ENCODE assay signal across 24 mouse cellular contexts in the genomic region with DNA sequence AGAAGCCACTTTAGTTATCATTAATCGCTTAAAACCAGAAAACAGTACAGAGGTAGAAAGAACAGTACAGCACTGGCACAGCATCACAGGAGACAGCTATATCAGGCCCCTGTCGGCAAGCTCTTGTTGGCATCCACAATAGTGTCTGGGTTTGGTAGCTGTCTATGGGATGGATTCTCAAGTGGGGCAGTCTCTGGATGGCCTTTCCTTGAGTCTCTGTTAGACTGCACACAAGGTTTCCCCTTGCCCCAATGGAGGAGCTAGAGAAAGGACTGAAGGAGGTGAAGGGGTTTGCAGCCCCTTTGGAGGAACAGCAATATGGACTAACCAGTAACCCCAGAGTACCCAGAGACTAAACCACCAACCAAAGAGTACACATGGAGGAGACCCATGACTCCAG. TPM values are rescaled to one million over a fixed set of nuclear protein-coding genes. Genes with fewer than 3 reads are reported as not detected.
DNase-seq lines count a peak whose midpoint lies in the region; ATAC-seq and TF ChIP-seq lines count a peak whose summit lies in the region.
"Had no signal": no experiment of that assay in that cellular context is flagged by ENCODE, and none has a peak within 500 bp of the region (broad histone marks: within the 10 kb centered on the region; RNA-seq: fewer than 3 reads in every experiment).

No protein-coding gene starts in this region.

- no peak for ATAC-seq in heart, postnatal 0 days (ENCODE audit: insufficient read depth, low read depth)
- ATAC-seq in heart, embryonic 12.5 days (ENCODE audit: insufficient number of reproducible peaks, low FRiP score): no peak
- 0 out of 2 replicates have a peak, but pooled peaks have one; percentile 3 for ATAC-seq in lung, postnatal 0 days
- ATAC-seq: forebrain, embryonic 16.5 days; intestine, postnatal 0 days had no signal

- H3K9ac ChIP-seq in heart, postnatal 0 days (replicated peaks; ENCODE audit: low read depth, low read length): no peak overlapping the region
- H3K9ac ChIP-seq in heart, embryonic 12.5 days: no peak overlapping the region
- no peak overlapping the region for H3K9ac ChIP-seq in lung, postnatal 0 days (replicated peaks; ENCODE audit: low read depth)
- H3K9ac ChIP-seq: hindbrain, embryonic 13.5 days; liver, embryonic 13.5 days; lung, embryonic 15.5 days; midbrain, embryonic 12.5 days had no signal

- no peaks in the 10 kb centered on the region for H3K4me1 ChIP-seq in heart, postnatal 0 days (ENCODE audit: control insufficient read depth, insufficient read depth)
- H3K4me1 ChIP-seq in heart, embryonic 12.5 days (replicated peaks): no peaks in the 10 kb centered on the region
- H3K4me1 ChIP-seq in lung, postnatal 0 days (ENCODE audit: insufficient read depth, low read depth, low read length): no peaks in the 10 kb centered on the region
- H3K4me1 ChIP-seq: hindbrain, embryonic 13.5 days; liver, embryonic 13.5 days; lung, embryonic 15.5 days; midbrain, embryonic 12.5 days had no signal

- TF ChIP-seq EP300 in heart, postnatal 0 days (IDR thresholded peaks at IDR 0.05; ENCODE audit: low read depth): no peak
- no peak for TF ChIP-seq EP300 in lung, postnatal 0 days (IDR thresholded peaks at IDR 0.05)

- no peak overlapping the region for H3K4me2 ChIP-seq in heart, postnatal 0 days (ENCODE audit: low read depth, low read length)
- H3K4me2 ChIP-seq in heart, embryonic 12.5 days: no peak overlapping the region
- no peak overlapping the region for H3K4me2 ChIP-seq in lung, postnatal 0 days (replicated peaks; ENCODE audit: low read depth, low read length)
- H3K4me2 ChIP-seq: hindbrain, embryonic 13.5 days; liver, embryonic 13.5 days; lung, embryonic 15.5 days; midbrain, embryonic 12.5 days had no signal

- intact Hi-C loops in gastrocnemius, adult 2 months (cut with DNase I): no loop called here

- WGBS in heart, postnatal 0 days: 47% methylated on average over 2 of the region's 2 CpGs
- WGBS in heart, embryonic 12.5 days: 45% methylated on average over 2 of the region's 2 CpGs
- WGBS in lung, postnatal 0 days: 51% methylated on average over 2 of the region's 2 CpGs

- peak; percentile 4 for DNase-seq in heart, postnatal 0 days (ENCODE audit: low spot score)
- DNase-seq in lung, postnatal 0 days (ENCODE audit: low spot score): no peak
- no peak for DNase-seq in lung, postnatal 10 days
- peak; percentile 10 for DNase-seq in MN1 (ENCODE audit: low spot score)
- peak; percentile 7 for DNase-seq in splenic B cell, adult 2 months (ENCODE audit: low read depth, low spot score)
- DNase-seq in gastrocnemius, adult 2 months: no peak
- no peak for DNase-seq in layer of hippocampus, adult 2 months (ENCODE audit: low spot score in 2 of 2)
- DNase-seq: adrenal gland, postnatal 25 days; cerebellum, adult 11 months; cerebellum, postnatal 10 days; heart, postnatal 10 days; layer of hippocampus, postnatal 36 days; liver, embryonic 13.5 days; thymus, postnatal 14 days had no signal

- no peak overlapping the region for H3K27ac ChIP-seq in heart, postnatal 0 days (ENCODE audit: low read depth)
- H3K27ac ChIP-seq in heart, embryonic 12.5 days (ENCODE audit: poor library complexity, severe bottlenecking): no peak overlapping the region
- no peak overlapping the region for H3K27ac ChIP-seq in lung, postnatal 0 days (ENCODE audit: low read length)
- H3K27ac ChIP-seq in gastrocnemius, adult 2 months: no peak overlapping the region
- no peak overlapping the region for H3K27ac ChIP-seq in layer of hippocampus, adult 2 months
- H3K27ac ChIP-seq: hindbrain, embryonic 13.5 days; liver, embryonic 13.5 days; lung, embryonic 15.5 days; midbrain, embryonic 12.5 days had no signal

- H3K27me3 ChIP-seq in heart, postnatal 0 days (ENCODE audit: control insufficient read depth, insufficient read depth, low read length): no peaks in the 10 kb centered on the region
- H3K27me3 ChIP-seq in heart, embryonic 12.5 days (replicated peaks): no peaks in the 10 kb centered on the region
- no peaks in the 10 kb centered on the region for H3K27me3 ChIP-seq in lung, postnatal 0 days (replicated peaks; ENCODE audit: insufficient read depth, low read length)
- no peaks in the 10 kb centered on the region for H3K27me3 ChIP-seq in splenic B cell, adult 2 months (ENCODE audit: control insufficient read depth, insufficient read depth, low read length, poor library complexity, severe bottlenecking)
- H3K27me3 ChIP-seq: hindbrain, embryonic 13.5 days; liver, embryonic 13.5 days; lung, embryonic 15.5 days; midbrain, embryonic 12.5 days had no signal

- H3K4me3 ChIP-seq in heart, postnatal 0 days (ENCODE audit: low read depth, low read length): no peak overlapping the region
- H3K4me3 ChIP-seq in heart, embryonic 12.5 days: no peak overlapping the region
- no peak overlapping the region for H3K4me3 ChIP-seq in lung, postnatal 0 days (ENCODE audit: low read depth, low read length)
- no peak overlapping the region for H3K4me3 ChIP-seq in gastrocnemius, adult 2 months
- H3K4me3 ChIP-seq in layer of hippocampus, adult 2 months: no peak overlapping the region
- H3K4me3 ChIP-seq: hindbrain, embryonic 13.5 days; liver, embryonic 13.5 days; lung, embryonic 15.5 days; midbrain, embryonic 12.5 days; myocyte had no signal

- no peak for TF ChIP-seq CTCF in heart, postnatal 0 days (IDR thresholded peaks at IDR 0.05; ENCODE audit: low read depth)
- TF ChIP-seq CTCF in lung, postnatal 0 days (IDR thresholded peaks at IDR 0.05): no peak
- TF ChIP-seq CTCF in gastrocnemius, adult 2 months (IDR thresholded peaks at IDR 0.05): no peak
- no peak for TF ChIP-seq CTCF in layer of hippocampus, adult 2 months (conservative IDR thresholded peaks at IDR 0.05)

- peaks cover 44% of the 10 kb centered on the region; the same call in 1 of the 2 replicates for H3K9me3 ChIP-seq in heart, postnatal 0 days (replicated peaks; ENCODE audit: control insufficient read depth, low read length)
- H3K9me3 ChIP-seq in heart, embryonic 12.5 days (replicated peaks): peaks cover 54% of the 10 kb centered on the region
- peaks cover 7% of the 10 kb centered on the region for H3K9me3 ChIP-seq in lung, postnatal 0 days (ENCODE audit: low read length)

- H3K36me3 ChIP-seq in heart, postnatal 0 days (replicated peaks; ENCODE audit: control insufficient read depth, insufficient read depth, low read length): no peaks in the 10 kb centered on the region
- no peaks in the 10 kb centered on the region for H3K36me3 ChIP-seq in heart, embryonic 12.5 days
- no peaks in the 10 kb centered on the region for H3K36me3 ChIP-seq in lung, postnatal 0 days (ENCODE audit: insufficient read depth, low read length)
- H3K36me3 ChIP-seq in splenic B cell, adult 2 months (ENCODE audit: control insufficient read depth, insufficient read depth, low read length, poor library complexity, severe bottlenecking): no peaks in the 10 kb centered on the region
- H3K36me3 ChIP-seq: hindbrain, embryonic 13.5 days; liver, embryonic 13.5 days; lung, embryonic 15.5 days; midbrain, embryonic 12.5 days had no signal

RNA-seq across cellular contexts. Expression of a gene that starts 14.6 kb away (rescaled TPM):
- total RNA-seq in heart, postnatal 0 days (2014; rRNA removed; ENCODE audit: low replicate concordance): not detected in 2 replicates
- not detected in 2 replicates for polyA plus RNA-seq in heart, postnatal 0 days (2015; fragmentation: Nextera tagmentation; extraction: Ambion mirVana)
- 0.05 TPM in 1 of 2 replicates, not detected in the other for polyA plus RNA-seq in heart, embryonic 12.5 days (2016; fragmentation: Nextera tagmentation; extraction: Ambion mirVana)
- polyA plus RNA-seq in lung, postnatal 0 days (2015; fragmentation: Nextera tagmentation; extraction: Ambion mirVana): 0.05 TPM in 1 of 2 replicates, not detected in the other
- not detected for total RNA-seq in gastrocnemius, adult 2 months (2021)
- under 1 TPM in 1 of 2 experiments, not detected in 1; 0.12 TPM for total RNA-seq in layer of hippocampus, adult 2 months (2021)
- total RNA-seq: adrenal gland, postnatal 25 days; gastrocnemius, adult 18-20 months; heart, adult 18-20 months; heart, postnatal 10 days had no signal
- polyA plus RNA-seq: intestine, postnatal 0 days; kidney, embryonic 16.5 days; liver, embryonic 13.5 days; midbrain, embryonic 12.5 days had no signal

RNA-seq across cellular contexts. Expression of a gene that starts 14.6 kb away (rescaled TPM):
- total RNA-seq in heart, postnatal 0 days (2014; rRNA removed; ENCODE audit: low replicate concordance): 95.2 and 97.3 TPM in 2 replicates
- polyA plus RNA-seq in heart, postnatal 0 days (2015; fragmentation: Nextera tagmentation; extraction: Ambion mirVana): 28.0 and 29.3 TPM in 2 replicates
- polyA plus RNA-seq in heart, embryonic 12.5 days (2016; fragmentation: Nextera tagmentation; extraction: Ambion mirVana): 141 TPM in 2 replicates
- polyA plus RNA-seq in lung, postnatal 0 days (2015; fragmentation: Nextera tagmentation; extraction: Ambion mirVana): 21.9 and 26.0 TPM in 2 replicates
- total RNA-seq in gastrocnemius, adult 2 months (2021): 1 to 10 TPM; 6.1 to 6.6 TPM
- 10 to 100 TPM; 31.9 to 35.3 TPM for total RNA-seq in layer of hippocampus, adult 2 months (2021)

Comparison
In these comparisons a context has a peak if more than half of its experiments do, and no peak if none do; other contexts are left out.
1. DNase-seq: peak in heart, postnatal 0 days (single experiment), MN1 (single experiment) and splenic B cell, adult 2 months (single experiment); none in lung, postnatal 0 days (single experiment), lung, postnatal 10 days (single experiment), gastrocnemius, adult 2 months (single experiment) and layer of hippocampus, adult 2 months (0 of 2).
2. RNA of a gene that starts 14.6 kb away (total RNA-seq): 95.2 to 97.3 TPM in heart, postnatal 0 days and 31.9 to 35.3 TPM in layer of hippocampus, adult 2 months; 6.1 to 6.6 TPM in gastrocnemius, adult 2 months; every median in the first group is over 4 times any median in the second.